Comparison of ENCODE assay signal across 8 mouse cellular contexts in genomic region chr2:16355611-16356105, GRCm38 (mm10). TPM values are rescaled to one million over a fixed set of nuclear protein-coding genes. Genes with fewer than 3 reads are reported as not detected.
A peak's percentile ranks its signal among the peaks of the same experiment; 100 is the strongest.
DNase-seq lines count a peak whose midpoint lies in the region; ATAC-seq and TF ChIP-seq lines count a peak whose summit lies in the region.

No protein-coding gene starts in this region.

- H3K36me3 ChIP-seq in kidney, adult 2 months (ENCODE audit: control insufficient read depth, insufficient read depth, low read length), result no peaks in the 10 kb centered on the region
- no peaks in the 10 kb centered on the region for H3K36me3 ChIP-seq in liver, embryonic 11.5 days (ENCODE audit: control insufficient read depth, insufficient read depth, low read length)
- H3K36me3 ChIP-seq in neural tube, embryonic 14.5 days (ENCODE audit: control insufficient read depth, insufficient read depth, low read length), result no peaks in the 10 kb centered on the region

- no peak overlapping the region for H3K27ac ChIP-seq in kidney, adult 2 months (ENCODE audit: insufficient read depth, low read depth, low read length)
- no peak overlapping the region; the same call in 1 of the 2 replicates for H3K27ac ChIP-seq in liver, embryonic 11.5 days (ENCODE audit: low read depth, low read length)
- peak overlapping the region; percentile 78 for H3K27ac ChIP-seq in neural tube, embryonic 14.5 days (ENCODE audit: low read depth, low read length)

- peak overlapping the region; percentile 78 for H3K4me2 ChIP-seq in liver, embryonic 11.5 days
- peak overlapping the region; percentile 81 for H3K4me2 ChIP-seq in neural tube, embryonic 14.5 days (ENCODE audit: low read depth, low read length)

- no peak for TF ChIP-seq POLR2A in kidney, adult 2 months (IDR thresholded peaks at IDR 0.05; ENCODE audit: low read depth, low read length)

- H3K27me3 ChIP-seq in kidney, adult 2 months (replicated peaks; ENCODE audit: control insufficient read depth, insufficient read depth, low read length), result no peaks in the 10 kb centered on the region
- H3K27me3 ChIP-seq in liver, embryonic 11.5 days (replicated peaks; ENCODE audit: control insufficient read depth, insufficient read depth, low read length), result peaks cover 13% of the 10 kb centered on the region
- H3K27me3 ChIP-seq in neural tube, embryonic 14.5 days (ENCODE audit: control insufficient read depth, insufficient read depth, low read length), result peaks cover 3% of the 10 kb centered on the region; the same call in 1 of the 2 replicates

- TF ChIP-seq CTCF in kidney, adult 2 months (conservative IDR thresholded peaks at IDR 0.05; ENCODE audit: insufficient read depth, insufficient read length, low read depth, low read length), result no peak

- H3K9ac ChIP-seq in liver, embryonic 11.5 days (ENCODE audit: low read depth, low read length), result peak overlapping the region; percentile 20; the same call in 1 of the 2 replicates
- peak overlapping the region; percentile 74 for H3K9ac ChIP-seq in neural tube, embryonic 14.5 days (replicated peaks; ENCODE audit: low read depth, low read length)

- DNase-seq in kidney, adult 2 months, result peak; percentile 11
- no peak for DNase-seq in kidney, adult 9 months
- DNase-seq in ES-CJ7 (ENCODE audit: low read depth, low spot score) (peak; percentile 81), adipocyte (ENCODE audit: low spot score) (no peak)
- DNase-seq in cerebellum, postnatal 4 days (ENCODE audit: low spot score in 2 of 2), result peak; percentile 37 to 64
- no peak for DNase-seq in liver, embryonic 11.5 days (ENCODE audit: low spot score)

- ATAC-seq in hematopoietic stem cell, adult 5-6 weeks (replicated peaks in 1 of 2; ENCODE audit: insufficient read depth in 1 of 2, low FRiP score in 2 of 2, low TSS enrichment in 1 of 2, low read depth in 1 of 2, poor library complexity in 2 of 2, severe bottlenecking in 2 of 2), result peak; percentile 53 to 62
- ATAC-seq in liver, embryonic 11.5 days (replicated peaks; ENCODE audit: low FRiP score), result peak; percentile 60
- ATAC-seq in neural tube, embryonic 14.5 days (ENCODE audit: low read depth), result peak; percentile 93

- H3K4me1 ChIP-seq in kidney, adult 2 months (ENCODE audit: control insufficient read depth, insufficient read depth, low read length), result peaks cover 4% of the 10 kb centered on the region; the same call in 1 of the 2 replicates
- H3K4me1 ChIP-seq in liver, embryonic 11.5 days (replicated peaks; ENCODE audit: control insufficient read depth, insufficient read depth, low read length), result no peaks in the 10 kb centered on the region; the same call in 1 of the 2 replicates
- H3K4me1 ChIP-seq in neural tube, embryonic 14.5 days (ENCODE audit: control insufficient read depth, insufficient read depth, low read length), result 0 out of 2 replicates have a peak, but pooled peaks cover 2% of the 10 kb centered on the region

- no peaks in the 10 kb centered on the region for H3K9me3 ChIP-seq in liver, embryonic 11.5 days (ENCODE audit: control insufficient read depth, low read length)
- H3K9me3 ChIP-seq in neural tube, embryonic 14.5 days (ENCODE audit: control insufficient read depth, low read length), result no peaks in the 10 kb centered on the region

- 1% methylated on average over 22 of the region's 22 CpGs for WGBS in kidney, adult 2 months
- 0% methylated on average over 22 of the region's 22 CpGs for WGBS in liver, embryonic 11.5 days
- WGBS in neural tube, embryonic 14.5 days, result 0% methylated on average over 22 of the region's 22 CpGs

- H3K4me3 ChIP-seq in kidney, adult 2 months (ENCODE audit: insufficient read depth, low read depth, low read length), result peak overlapping the region; percentile 82
- H3K4me3 ChIP-seq in liver, embryonic 11.5 days (ENCODE audit: low read depth, low read length), result peak overlapping the region; percentile 58
- peak overlapping the region; percentile 74 for H3K4me3 ChIP-seq in neural tube, embryonic 14.5 days (ENCODE audit: low read depth, low read length)

RNA-seq across cellular contexts. Expression of gene Plxdc2, which starts 0.4 kb away (rescaled TPM):
- 32.6 and 34.3 TPM in 2 replicates for polyA plus RNA-seq in kidney, adult 2 months (2012; rRNA removed)
- total RNA-seq in hematopoietic stem cell, adult 5-6 weeks (2017), result 14.7 and 16.4 TPM in 2 replicates
- polyA plus RNA-seq in liver, embryonic 11.5 days (2014; fragmentation: Nextera tagmentation; extraction: Ambion mirVana), result 8.8 and 8.9 TPM in 2 replicates
- polyA plus RNA-seq in neural tube, embryonic 14.5 days (2014; fragmentation: Nextera tagmentation; extraction: Ambion mirVana), result 25.3 and 29.9 TPM in 2 replicates

Comparison
In these comparisons a context has a peak if more than half of its experiments do, and no peak if none do; other contexts are left out.
1. DNase-seq: peak in kidney, adult 2 months (single experiment), ES-CJ7 (single experiment) and cerebellum, postnatal 4 days (2 of 2); none in kidney, adult 9 months (single experiment), liver, embryonic 11.5 days (single experiment) and adipocyte (single experiment).
2. Peak in every context shown above with its lines, with median percentiles within 50 percentile points of each other: H3K4me3 ChIP-seq and ATAC-seq.